Mouse (Mus musculus) left cerebral cortex, postnatal 4 days (tissue): Measurements from ENCODE around the gene Mecom. TPM values are rescaled to one million over a fixed set of nuclear protein-coding genes. Genes with fewer than 3 reads are reported as not detected.

ENCODE experiments used
- DNase-seq: peaks from one replicate; pipeline ENCODE4 v3.0.0-alpha.2; 2022
- intact Hi-C: fragments of 180-260 bp; cut with DNase I; formaldehyde crosslinking; loops from one replicate; pipeline ENCODE4 v1.15.1; 2025
- total RNA-seq, 2 experiments: library from RNA; stranded (reverse); gene quantifications; 2 replicates each; pipeline ENCODE4 v1.2.3; 2021

Gene Mecom
- total RNA-seq, 2 experiments from 2014 or later: 5.3 to 6.0 TPM

- DNase-seq: peak; percentile 49
- intact Hi-C loops: loop anchor here (1.0 kb wide), 1 partner anchor 500 kb away; no protein-coding TSS in a partner anchor
Measured at GRCm38 (mm10) chr3:30514901-30515794, 32.7 kb downstream of the Mecom start.

- intact Hi-C loops: no loop called here
- no peak for DNase-seq
Measured at GRCm38 (mm10) chr3:30514051-30514754, 33.6 kb downstream of the Mecom start.

- intact Hi-C loops: no loop called here
- DNase-seq: no peak
Measured at GRCm38 (mm10) chr3:30513314-30513997, 34.4 kb downstream of the Mecom start.

GRCm38 (mm10) chr3:30512459-30513030 lies 35.3 kb downstream of the Mecom start:
- intact Hi-C loops: no loop called here
- DNase-seq: no peak

GRCm38 (mm10) chr3:30511796-30512195 lies 36.0 kb downstream of the Mecom start:
- intact Hi-C loops: no loop called here
- DNase-seq: no peak

- DNase-seq: no peak
- intact Hi-C loops: no loop called here
Measured at GRCm38 (mm10) chr3:30511062-30511640, 36.7 kb downstream of the Mecom start.

- intact Hi-C loops: no loop called here
- DNase-seq: no peak
Measured at GRCm38 (mm10) chr3:30510646-30511045, 37.2 kb downstream of the Mecom start.

- DNase-seq: no peak
- intact Hi-C loops: no loop called here
Measured at GRCm38 (mm10) chr3:30510105-30510504, 37.7 kb downstream of the Mecom start.

- intact Hi-C loops: loop anchor here (10.0 kb wide), 1 partner anchor 294 kb away; no protein-coding TSS in a partner anchor
- DNase-seq: peak; percentile 36
Measured at GRCm38 (mm10) chr3:30508930-30509910, 38.6 kb downstream of the Mecom start.

GRCm38 (mm10) chr3:30508296-30508929 lies 39.4 kb downstream of the Mecom start:
- intact Hi-C loops: loop anchor here (10.0 kb wide), 1 partner anchor 294 kb away; no protein-coding TSS in a partner anchor

GRCm38 (mm10) chr3:30507576-30508295 lies 40.1 kb downstream of the Mecom start:
- intact Hi-C loops: loop anchor here (10.0 kb wide), 1 partner anchor 293 kb away; no protein-coding TSS in a partner anchor
- DNase-seq: no peak

More at GRCm38 (mm10) chr3:30508296-30508929, 39.4 kb downstream of the Mecom start:
- DNase-seq: peak; percentile 53

GRCm38 (mm10) chr3:30507028-30507575 lies 40.7 kb downstream of the Mecom start:
- DNase-seq: peak; percentile 32
- intact Hi-C loops: loop anchor here (10.0 kb wide), 1 partner anchor 292 kb away; no protein-coding TSS in a partner anchor

- intact Hi-C loops: loop anchor here (10.0 kb wide), 1 partner anchor 292 kb away; no protein-coding TSS in a partner anchor
- no peak for DNase-seq
Measured at GRCm38 (mm10) chr3:30506329-30507027, 41.3 kb downstream of the Mecom start.

- intact Hi-C loops: loop anchor here (10.0 kb wide), 1 partner anchor 291 kb away; no protein-coding TSS in a partner anchor
- DNase-seq: no peak
Measured at GRCm38 (mm10) chr3:30505741-30506251, 42.0 kb downstream of the Mecom start.

- intact Hi-C loops: loop anchor here (10.0 kb wide), 1 partner anchor 290 kb away; no protein-coding TSS in a partner anchor
Measured at GRCm38 (mm10) chr3:30504561-30504960, 43.2 kb downstream of the Mecom start.

GRCm38 (mm10) chr3:30503821-30504220 lies 44.0 kb downstream of the Mecom start:
- intact Hi-C loops: loop anchor here (10.0 kb wide), 1 partner anchor 289 kb away; no protein-coding TSS in a partner anchor
- DNase-seq: no peak

More at GRCm38 (mm10) chr3:30504561-30504960, 43.2 kb downstream of the Mecom start:
- no peak for DNase-seq
